Mouse (Mus musculus): ENCODE measurements around the gene Pgap2. TPM values are rescaled to one million over a fixed set of nuclear protein-coding genes. Genes with fewer than 3 reads are reported as not detected.
"Not testable (repeated sequence)": the region's sequence is repeated elsewhere in the genome, so short reads cannot be mapped to it uniquely, and the experiment has no call there.

Gene Pgap2
- polyA plus RNA-seq, 1 experiment from 2014 or later: 80.8 TPM

GRCm38 (mm10) chr7:102255954-102256353 is 45.9 kb downstream of the Pgap2 start, which contains the start of gene Rhog:
Rhog (minus strand) TSS chr7:102256054.
- H3K9ac ChIP-seq (ENCODE audit: low read depth, low read length): no peak within 1 kb of the TSS
- DNase-seq (ENCODE audit: low spot score) (no peak), ATAC-seq (ENCODE audit: low read depth) (no peak)
- H3K36me3 ChIP-seq (ENCODE audit: control insufficient read depth, insufficient read depth, low read length): no peaks in the 10 kb centered on the region
- no peak within 1 kb of the TSS for H3K4me3 ChIP-seq (ENCODE audit: low read depth, low read length)
- H3K9me3 ChIP-seq (ENCODE audit: control insufficient read depth, low read length): no peaks in the 10 kb centered on the region
- no peaks in the 10 kb centered on the region for H3K4me1 ChIP-seq (ENCODE audit: control insufficient read depth, insufficient read depth, low read length)
- WGBS: 78% methylated on average over 3 of the region's 3 CpGs
- H3K27me3 ChIP-seq (replicated peaks; ENCODE audit: control insufficient read depth, insufficient read depth, low read length): no peaks in the 10 kb centered on the region
- no peak within 1 kb of the TSS for H3K27ac ChIP-seq (replicated peaks; ENCODE audit: low read depth, low read length)
- H3K4me2 ChIP-seq (ENCODE audit: low read depth, low read length): no peak within 1 kb of the TSS

GRCm38 (mm10) chr7:102256636-102257035 is 46.6 kb downstream of the Pgap2 start:
- Histone ChIP-seq H3K4me1 (ENCODE audit: control insufficient read depth, insufficient read depth, low read length) (no peaks in the 10 kb centered on the region), H3K27ac (replicated peaks; ENCODE audit: low read depth, low read length) (no peak overlapping the region), H3K9ac (ENCODE audit: low read depth, low read length) (no peak overlapping the region), H3K36me3 (ENCODE audit: control insufficient read depth, insufficient read depth, low read length) (no peaks in the 10 kb centered on the region), H3K27me3 (replicated peaks; ENCODE audit: control insufficient read depth, insufficient read depth, low read length) (no peaks in the 10 kb centered on the region), H3K4me2 (ENCODE audit: low read depth, low read length) (no peak overlapping the region), H3K4me3 (ENCODE audit: low read depth, low read length) (no peak overlapping the region), H3K9me3 (ENCODE audit: control insufficient read depth, low read length) (no peaks in the 10 kb centered on the region)
- ATAC-seq (ENCODE audit: low read depth): no peak
- DNase-seq (ENCODE audit: low spot score): no peak
- 67% methylated on average over 3 of the region's 3 CpGs for WGBS

GRCm38 (mm10) chr7:102258189-102258588 is 48.2 kb downstream of the Pgap2 start:
- WGBS: 20% methylated on average over 4 of the region's 4 CpGs
- Histone ChIP-seq H3K9me3 (ENCODE audit: control insufficient read depth, low read length) (no peaks in the 10 kb centered on the region), H3K4me2 (ENCODE audit: low read depth, low read length) (no peak overlapping the region), H3K27me3 (replicated peaks; ENCODE audit: control insufficient read depth, insufficient read depth, low read length) (no peaks in the 10 kb centered on the region), H3K9ac (ENCODE audit: low read depth, low read length) (no peak overlapping the region), H3K36me3 (ENCODE audit: control insufficient read depth, insufficient read depth, low read length) (no peaks in the 10 kb centered on the region), H3K4me3 (ENCODE audit: low read depth, low read length) (no peak overlapping the region), H3K4me1 (ENCODE audit: control insufficient read depth, insufficient read depth, low read length) (no peaks in the 10 kb centered on the region), H3K27ac (replicated peaks; ENCODE audit: low read depth, low read length) (no peak overlapping the region)
- ATAC-seq (ENCODE audit: low read depth) (peak; percentile 64), DNase-seq (ENCODE audit: low spot score) (peak; percentile 62)

GRCm38 (mm10) chr7:102258753-102259152 is 48.7 kb downstream of the Pgap2 start:
- ATAC-seq (ENCODE audit: low read depth) (no peak), DNase-seq (ENCODE audit: low spot score) (no peak)
- 73% methylated on average over 3 of the region's 3 CpGs for WGBS
- H3K27me3 ChIP-seq (replicated peaks; ENCODE audit: control insufficient read depth, insufficient read depth, low read length): no peaks in the 10 kb centered on the region
- H3K4me2 ChIP-seq (ENCODE audit: low read depth, low read length): no peak overlapping the region
- H3K9ac ChIP-seq (ENCODE audit: low read depth, low read length): no peak overlapping the region
- no peak overlapping the region for H3K27ac ChIP-seq (replicated peaks; ENCODE audit: low read depth, low read length)
- no peaks in the 10 kb centered on the region for H3K9me3 ChIP-seq (ENCODE audit: control insufficient read depth, low read length)
- H3K36me3 ChIP-seq (ENCODE audit: control insufficient read depth, insufficient read depth, low read length): no peaks in the 10 kb centered on the region
- H3K4me3 ChIP-seq (ENCODE audit: low read depth, low read length): no peak overlapping the region
- H3K4me1 ChIP-seq (ENCODE audit: control insufficient read depth, insufficient read depth, low read length): no peaks in the 10 kb centered on the region

- Histone ChIP-seq H3K9me3 (ENCODE audit: control insufficient read depth, low read length) (no peaks in the 10 kb centered on the region), H3K4me1 (ENCODE audit: control insufficient read depth, insufficient read depth, low read length) (no peaks in the 10 kb centered on the region), H3K4me2 (ENCODE audit: low read depth, low read length) (no peak overlapping the region), H3K4me3 (ENCODE audit: low read depth, low read length) (no peak overlapping the region), H3K27ac (replicated peaks; ENCODE audit: low read depth, low read length) (no peak overlapping the region), H3K36me3 (ENCODE audit: control insufficient read depth, insufficient read depth, low read length) (no peaks in the 10 kb centered on the region), H3K27me3 (replicated peaks; ENCODE audit: control insufficient read depth, insufficient read depth, low read length) (no peaks in the 10 kb centered on the region), H3K9ac (ENCODE audit: low read depth, low read length) (no peak overlapping the region)
- DNase-seq (ENCODE audit: low spot score) (no peak), ATAC-seq (ENCODE audit: low read depth) (no peak)
- 80% methylated on average over 10 of the region's 10 CpGs for WGBS
Measured at GRCm38 (mm10) chr7:102259716-102260479, 49.9 kb downstream of the Pgap2 start.

- no peaks in the 10 kb centered on the region for H3K27me3 ChIP-seq (replicated peaks; ENCODE audit: control insufficient read depth, insufficient read depth, low read length)
- no peaks in the 10 kb centered on the region for H3K9me3 ChIP-seq (ENCODE audit: control insufficient read depth, low read length)
- H3K4me3 ChIP-seq (ENCODE audit: low read depth, low read length): no peak overlapping the region
- H3K36me3 ChIP-seq (ENCODE audit: control insufficient read depth, insufficient read depth, low read length): no peaks in the 10 kb centered on the region
- ATAC-seq (ENCODE audit: low read depth): no peak
- H3K4me2 ChIP-seq (ENCODE audit: low read depth, low read length): no peak overlapping the region
- WGBS: 82% methylated on average over 1 of the region's 1 CpGs
- H3K9ac ChIP-seq (ENCODE audit: low read depth, low read length): no peak overlapping the region
- no peak overlapping the region for H3K27ac ChIP-seq (replicated peaks; ENCODE audit: low read depth, low read length)
- H3K4me1 ChIP-seq (ENCODE audit: control insufficient read depth, insufficient read depth, low read length): no peaks in the 10 kb centered on the region
- DNase-seq (ENCODE audit: low spot score): no peak
Measured at GRCm38 (mm10) chr7:102260518-102260917, 50.5 kb downstream of the Pgap2 start.

GRCm38 (mm10) chr7:102263020-102263419 is 53.0 kb downstream of the Pgap2 start:
- Histone ChIP-seq H3K27me3 (replicated peaks; ENCODE audit: control insufficient read depth, insufficient read depth, low read length) (no peaks in the 10 kb centered on the region), H3K36me3 (ENCODE audit: control insufficient read depth, insufficient read depth, low read length) (no peaks in the 10 kb centered on the region), H3K4me2 (ENCODE audit: low read depth, low read length) (no peak overlapping the region), H3K4me3 (ENCODE audit: low read depth, low read length) (no peak overlapping the region), H3K9ac (ENCODE audit: low read depth, low read length) (no peak overlapping the region), H3K9me3 (ENCODE audit: control insufficient read depth, low read length) (no peaks in the 10 kb centered on the region), H3K27ac (replicated peaks; ENCODE audit: low read depth, low read length) (no peak overlapping the region), H3K4me1 (ENCODE audit: control insufficient read depth, insufficient read depth, low read length) (0 out of 2 replicates have a peak, but pooled peaks cover 4% of the 10 kb centered on the region)
- ATAC-seq (ENCODE audit: low read depth) (no peak), DNase-seq (ENCODE audit: low spot score) (no peak)
- 89% methylated on average over 2 of the region's 2 CpGs for WGBS

GRCm38 (mm10) chr7:102266021-102266400 is 56.0 kb downstream of the Pgap2 start:
- not testable (repeated sequence) for H3K9ac ChIP-seq (ENCODE audit: low read depth, low read length); H3K27ac ChIP-seq (replicated peaks; ENCODE audit: low read depth, low read length); ATAC-seq (ENCODE audit: low read depth); H3K36me3 ChIP-seq (ENCODE audit: control insufficient read depth, insufficient read depth, low read length); H3K27me3 ChIP-seq (replicated peaks; ENCODE audit: control insufficient read depth, insufficient read depth, low read length); H3K4me2 ChIP-seq (ENCODE audit: low read depth, low read length); H3K4me3 ChIP-seq (ENCODE audit: low read depth, low read length); DNase-seq (ENCODE audit: low spot score); H3K9me3 ChIP-seq (ENCODE audit: control insufficient read depth, low read length)
- H3K4me1 ChIP-seq (ENCODE audit: control insufficient read depth, insufficient read depth, low read length): peaks cover 21% of the 10 kb centered on the region
- 91% methylated on average over 10 of the region's 10 CpGs for WGBS

Measured in embryonic facial prominence, embryonic 14.5 days (tissue).